Mouse (Mus musculus): ENCODE results near the gene Myo1c. TPM values are rescaled to one million over a fixed set of nuclear protein-coding genes. Genes with fewer than 3 reads are reported as not detected.

Gene Myo1c
- total RNA-seq, 4 experiments from 2014 or later: 84.0 to 98.9 (median 92.7) TPM

- no peak for DNase-seq (ENCODE audit: low spot score)
Observed at GRCm38 (mm10) chr11:75715556-75715955, 65.3 kb downstream of the Myo1c start.

- DNase-seq (ENCODE audit: low spot score): no peak
Observed at GRCm38 (mm10) chr11:75716661-75717325, 66.5 kb downstream of the Myo1c start.

- no peak for DNase-seq (ENCODE audit: low spot score)
Observed at GRCm38 (mm10) chr11:75722339-75722738, 72.0 kb downstream of the Myo1c start.

Other genes with a start within 250 kb of the Myo1c start
- 10 to 100 TPM; 13.2 to 18.3 (median 16.8) TPM for gene Serpinf1, start 227.8 kb upstream of the Myo1c start, total RNA-seq (2022)
- not detected for gene Serpinf2, start 210.9 kb upstream of the Myo1c start, total RNA-seq (2022)
- 10 to 100 TPM in 1 of 4 experiments, 1 to 10 TPM in 3; 7.9 to 10.1 (median 8.8) TPM for gene Wdr81, start 195.8 kb upstream of the Myo1c start, total RNA-seq (2022)
- 1 to 10 TPM; 2.8 to 5.1 (median 4.0) TPM for gene Tlcd2, start 188.8 kb upstream of the Myo1c start, total RNA-seq (2022)
- gene Prpf8, start 163.7 kb upstream of the Myo1c start, total RNA-seq (2022): 10 to 100 TPM; 92.4 to 99.5 (median 94.6) TPM
- 10 to 100 TPM; 47.8 to 61.5 (median 56.2) TPM for gene Rilp, start 140.4 kb upstream of the Myo1c start, total RNA-seq (2022)
- gene Scarf1, start 137.0 kb upstream of the Myo1c start, total RNA-seq (2022): 1 to 10 TPM; 6.3 to 8.5 (median 7.4) TPM
- gene Slc43a2, start 118.8 kb upstream of the Myo1c start, total RNA-seq (2022): 10 to 100 TPM; 13.2 to 22.8 (median 20.1) TPM
- gene Pitpna, start 62.4 kb upstream of the Myo1c start, total RNA-seq (2022): 100 to 1,000 TPM in 3 of 4 experiments, 10 to 100 TPM in 1; 89.5 to 110 (median 105) TPM
- gene Inpp5k, start 19.5 kb upstream of the Myo1c start, total RNA-seq (2022): 10 to 100 TPM; 29.3 to 34.3 (median 32.3) TPM
- gene Crk, start 28.8 kb downstream of the Myo1c start, total RNA-seq (2022): 10 to 100 TPM; 73.0 to 84.5 (median 75.2) TPM
- gene Ywhae, start 82.4 kb downstream of the Myo1c start, total RNA-seq (2022): 100 to 1,000 TPM; 471 to 532 (median 523) TPM
- gene Doc2b, start 145.5 kb downstream of the Myo1c start, total RNA-seq (2022): under 1 TPM; 0.23 to 1.00 (median 0.64) TPM

Measured in heart, adult 8-10 months (tissue).